Comparison of ENCODE assay signal across 25 mouse cellular contexts in genomic region chr10:38677453-38677852, GRCm38 (mm10).
"Had no signal": no experiment of that assay in that cellular context is flagged by ENCODE, and none has a peak within 500 bp of the region (broad histone marks: within the 10 kb centered on the region; RNA-seq: fewer than 3 reads in every experiment).

No protein-coding gene starts in this region.

- H3K4me3 ChIP-seq: heart, embryonic 10.5 days; heart, embryonic 12.5 days; hindbrain, embryonic 13.5 days; hindbrain, embryonic 15.5 days; kidney, embryonic 15.5 days; left cerebral cortex, adult 2 months; limb, embryonic 12.5 days; liver, embryonic 13.5 days; liver, embryonic 15.5 days had no signal

- H3K27ac ChIP-seq: heart, embryonic 10.5 days; hindbrain, embryonic 13.5 days; hindbrain, embryonic 15.5 days; hindbrain, postnatal 0 days; kidney, embryonic 15.5 days; kidney, postnatal 0 days; left cerebral cortex, adult 2 months; limb, embryonic 12.5 days; liver, embryonic 13.5 days; liver, embryonic 15.5 days had no signal

- H3K27me3 ChIP-seq: heart, embryonic 12.5 days; hindbrain, embryonic 13.5 days; hindbrain, embryonic 15.5 days; kidney, embryonic 15.5 days; limb, embryonic 12.5 days; liver, embryonic 13.5 days; liver, embryonic 15.5 days had no signal

- H3K9ac ChIP-seq: heart, embryonic 12.5 days; hindbrain, embryonic 13.5 days; hindbrain, embryonic 15.5 days; kidney, embryonic 15.5 days; limb, embryonic 12.5 days; liver, embryonic 13.5 days; liver, embryonic 15.5 days; liver, postnatal 0 days had no signal

- H3K9me3 ChIP-seq: hindbrain, embryonic 13.5 days; hindbrain, embryonic 15.5 days; kidney, embryonic 15.5 days; liver, embryonic 13.5 days; liver, embryonic 15.5 days had no signal

- H3K4me2 ChIP-seq: heart, embryonic 12.5 days; hindbrain, embryonic 13.5 days; hindbrain, embryonic 15.5 days; kidney, embryonic 15.5 days; limb, embryonic 12.5 days; liver, embryonic 11.5 days; liver, embryonic 13.5 days; liver, embryonic 15.5 days had no signal

- H3K36me3 ChIP-seq: heart, embryonic 10.5 days; heart, embryonic 12.5 days; hindbrain, embryonic 13.5 days; hindbrain, embryonic 15.5 days; kidney, embryonic 15.5 days; limb, embryonic 12.5 days; liver, embryonic 13.5 days; liver, embryonic 15.5 days had no signal

- ATAC-seq: hindbrain, postnatal 0 days; intestine, embryonic 16.5 days; liver, postnatal 0 days had no signal

- H3K4me1 ChIP-seq: heart, embryonic 10.5 days; heart, embryonic 12.5 days; hindbrain, embryonic 13.5 days; hindbrain, embryonic 15.5 days; kidney, embryonic 15.5 days; limb, embryonic 12.5 days; liver, embryonic 13.5 days; liver, embryonic 15.5 days had no signal

- DNase-seq: gastrocnemius, postnatal 14 days; gastrocnemius, postnatal 36 days; heart, adult 18-20 months; heart, postnatal 10 days; heart, postnatal 36 days; kidney, adult 11 months; kidney, adult 2 months; kidney, adult 9 months; kidney, postnatal 14 days; kidney, postnatal 36 days; liver; liver, embryonic 13.5 days; liver, postnatal 0 days had no signal
